Mouse (Mus musculus): ENCODE data around the gene Klhl40. TPM values are rescaled to one million over a fixed set of nuclear protein-coding genes. Genes with fewer than 3 reads are reported as not detected.

The Klhl40 gene
- polyA plus RNA-seq, 3 experiments from 2014 or later = not detected

DNA sequence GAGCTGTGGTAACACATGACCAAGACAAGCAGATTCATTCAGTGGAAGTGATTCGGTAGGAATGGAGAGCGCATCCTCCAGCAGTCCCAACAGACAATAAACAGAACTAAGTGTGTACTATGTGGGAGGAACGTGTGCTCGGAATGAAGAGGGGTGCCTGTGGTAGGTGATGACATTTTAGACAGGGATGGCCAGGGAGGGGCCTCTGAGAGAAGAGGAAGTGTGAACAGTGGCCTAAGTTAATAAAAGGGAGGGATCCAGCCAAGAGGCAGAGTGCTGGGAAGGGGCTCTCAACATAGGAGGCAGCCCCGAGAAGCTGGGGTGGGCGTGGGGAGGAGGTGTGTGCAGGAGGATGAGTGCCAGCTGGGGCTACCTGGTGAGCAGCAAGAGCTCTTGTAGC, 50.9 kb downstream of the Klhl40 start:
- no peak for ATAC-seq

DNA sequence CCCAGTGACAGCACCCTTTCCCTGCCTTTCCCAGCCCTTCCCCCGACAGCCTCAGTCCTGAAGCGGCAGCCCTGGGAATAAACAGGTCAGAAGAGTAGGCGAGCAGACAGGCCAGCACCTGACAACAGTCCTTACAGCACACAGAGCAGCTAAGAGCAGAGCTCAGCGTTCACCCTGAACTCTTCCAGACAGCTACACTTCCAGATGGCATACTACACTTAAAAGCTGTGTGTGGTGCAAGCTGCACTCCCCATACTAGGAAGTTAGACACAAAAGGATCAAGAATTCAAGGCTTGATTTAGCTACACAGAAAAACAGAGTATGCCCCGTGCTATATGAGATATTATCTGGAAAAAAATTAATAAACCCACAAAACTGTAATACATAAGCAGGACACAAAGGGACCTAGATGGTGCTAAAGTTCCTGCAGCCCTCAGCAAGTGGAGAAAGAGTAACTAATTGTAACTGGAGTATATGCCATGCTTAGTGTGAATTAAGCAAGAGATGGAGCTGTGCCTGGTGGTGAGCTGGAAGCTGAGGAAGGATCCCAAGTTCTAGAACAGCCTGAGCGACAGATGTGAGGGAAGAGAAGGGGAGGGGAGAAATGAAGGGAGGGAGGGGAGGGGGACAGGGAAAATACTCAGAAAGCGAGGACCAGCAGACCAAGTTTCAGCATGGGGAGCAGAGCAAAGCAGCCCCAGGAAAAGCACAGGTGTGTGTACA, 52.0 kb downstream of the Klhl40 start:
- ATAC-seq = no peak

DNA sequence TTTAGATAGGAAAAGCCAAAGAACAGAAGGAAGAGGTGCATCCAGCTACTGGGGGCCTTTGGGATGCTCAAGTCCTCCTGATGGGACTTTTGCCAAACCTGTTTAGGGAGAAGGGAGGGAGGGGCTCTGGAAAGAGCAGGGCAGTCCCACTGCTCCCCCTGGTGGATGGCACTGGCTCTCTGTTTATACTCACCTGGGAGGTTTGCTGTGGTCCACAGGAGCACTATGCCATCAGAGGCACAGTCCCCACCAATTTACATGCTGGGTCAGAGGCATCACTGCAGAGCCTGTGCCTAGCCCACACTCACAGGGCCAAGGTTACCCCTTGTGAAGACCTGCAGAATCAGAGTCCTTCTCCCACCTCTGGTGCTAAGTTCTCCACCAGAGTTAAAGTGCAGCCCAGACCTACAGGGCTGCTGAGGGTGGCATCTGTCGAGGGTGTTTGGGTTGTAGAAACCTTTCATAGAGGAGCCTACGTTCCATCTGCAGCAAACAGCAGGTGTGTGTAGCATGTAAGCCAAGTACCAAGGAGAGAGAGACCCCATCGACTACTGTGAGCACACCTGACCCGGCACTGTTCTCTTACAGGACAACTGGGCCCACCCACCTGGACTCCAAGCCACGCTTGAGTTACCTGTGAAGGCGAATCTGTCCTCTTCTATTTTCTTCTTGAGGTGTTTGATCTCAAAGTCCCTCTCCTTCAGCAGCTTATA, 53.0 kb downstream of the Klhl40 start:
- ATAC-seq = no peak

DNA sequence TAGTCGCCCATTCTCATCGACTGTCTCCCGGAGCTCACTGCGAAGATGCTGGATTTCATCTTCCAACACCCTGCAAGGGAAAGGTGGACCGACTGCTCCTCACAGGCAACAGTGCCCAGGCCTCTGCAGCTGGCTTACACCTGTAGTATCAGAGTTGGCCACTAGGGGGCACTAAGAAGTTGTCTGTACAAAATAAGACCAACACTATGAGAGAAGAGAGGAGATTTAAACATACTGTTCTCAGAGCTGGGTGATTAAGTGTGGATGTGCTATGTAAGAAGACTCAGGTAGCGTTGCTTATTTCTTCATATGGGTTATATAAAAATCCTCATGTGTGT, 53.5 kb downstream of the Klhl40 start:
- ATAC-seq = no peak

Other genes starting within 250 kb of the Klhl40 start
- gene Lyzl4, start 135.5 kb upstream of the Klhl40 start, polyA plus RNA-seq (2017; shearing (Covaris generic)) = not detected
- 1 to 10 TPM in 2 of 3 experiments, under 1 TPM in 1; 0.98 to 2.4 (median 1.8) TPM for gene Vipr1, start 134.9 kb upstream of the Klhl40 start, polyA plus RNA-seq (2017; shearing (Covaris generic))
- 10 to 100 TPM in 2 of 3 experiments, 1 to 10 TPM in 1; 9.1 to 19.1 (median 17.1) TPM for gene Sec22c, start 72.1 kb upstream of the Klhl40 start, polyA plus RNA-seq (2017; shearing (Covaris generic))
- gene Ss18l2, start 67.3 kb upstream of the Klhl40 start, polyA plus RNA-seq (2017; shearing (Covaris generic)) = 10 to 100 TPM; 45.5 to 68.0 (median 63.4) TPM
- gene Nktr, start 58.4 kb upstream of the Klhl40 start, polyA plus RNA-seq (2017; shearing (Covaris generic)) = 100 to 1,000 TPM; 108 to 126 (median 117) TPM
- gene Zfp651, start 18.3 kb upstream of the Klhl40 start, polyA plus RNA-seq (2017; shearing (Covaris generic)) = under 1 TPM in 2 of 3 experiments, not detected in 1; 0.23 to 0.24 TPM
- gene Hhatl, start 14.9 kb downstream of the Klhl40 start, polyA plus RNA-seq (2017; shearing (Covaris generic)) = not detected
- not detected for gene Ccdc13, start 61.9 kb downstream of the Klhl40 start, polyA plus RNA-seq (2017; shearing (Covaris generic))
- 100 to 1,000 TPM; 108 to 167 (median 119) TPM for gene Higd1a, start 80.8 kb downstream of the Klhl40 start, polyA plus RNA-seq (2017; shearing (Covaris generic))
- gene Ackr2, start 120.7 kb downstream of the Klhl40 start, polyA plus RNA-seq (2017; shearing (Covaris generic)) = not detected
- gene Cyp8b1, start 138.7 kb downstream of the Klhl40 start, polyA plus RNA-seq (2017; shearing (Covaris generic)) = not detected
- gene Fam198a, start 173.4 kb downstream of the Klhl40 start, polyA plus RNA-seq (2017; shearing (Covaris generic)) = under 1 TPM in 1 of 3 experiments, not detected in 2; 0.12 TPM
- under 1 TPM in 1 of 3 experiments, not detected in 2; 0.40 TPM for gene Pomgnt2, start 219.5 kb downstream of the Klhl40 start, polyA plus RNA-seq (2017; shearing (Covaris generic))